Mouse (Mus musculus) liver, adult (tissue): Measurements from ENCODE around the gene Arf3.

Experiments used
- GATA4 ChIP-seq: IDR thresholded peaks from 2 replicates; pipeline ENCODE4 v1.6.1; 2014; ENCODE audit warnings: mild to moderate bottlenecking, low read length; ENCODE audit not compliant: insufficient replicate concordance

Gene Arf3

DNA sequence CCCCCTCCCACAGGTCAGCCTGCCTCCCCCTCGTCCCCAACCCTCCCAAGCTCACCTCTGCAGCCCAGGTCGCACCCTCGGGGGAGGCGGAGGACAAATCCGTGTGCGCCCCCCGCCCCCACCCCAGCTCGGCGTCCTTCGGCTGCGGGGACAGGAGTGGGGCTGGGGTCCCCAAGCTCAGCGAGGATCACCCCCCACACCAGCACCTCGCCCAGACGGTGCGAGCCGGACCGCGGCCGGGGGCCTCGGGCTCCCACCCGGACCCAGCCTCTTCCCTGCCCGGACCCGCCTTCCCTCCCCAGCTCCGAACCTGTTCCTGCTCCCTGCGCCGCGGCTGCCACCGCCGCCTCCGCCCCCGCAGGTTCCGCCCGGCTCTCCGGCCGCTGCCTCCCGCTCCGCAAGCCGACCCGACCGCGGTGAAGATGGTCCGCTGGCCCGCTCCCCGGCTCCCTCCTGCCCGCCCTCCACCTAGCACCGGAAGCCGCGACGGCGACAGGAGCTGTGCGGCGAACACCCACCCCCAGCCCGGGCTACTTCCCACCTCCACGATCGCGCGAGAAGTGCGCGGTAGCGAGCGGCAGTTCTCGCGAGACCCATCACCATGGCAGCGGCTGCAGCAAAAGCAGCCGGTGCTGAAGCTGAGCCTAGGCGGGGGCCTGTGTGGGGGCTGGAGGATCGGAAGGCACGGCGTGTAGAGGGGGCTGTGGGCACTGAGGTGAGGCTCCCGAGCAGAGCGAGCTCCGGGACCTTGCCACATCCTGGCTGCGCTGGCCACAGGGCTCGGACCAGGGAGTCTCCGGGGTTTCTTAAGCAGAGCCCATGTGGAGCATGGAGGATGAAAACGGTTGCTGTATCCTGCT, at the start of gene Arf3:
Gene Arf3 (minus strand): TSS at position 545 of the 860 bp plus-strand sequence.
- no peak for TF ChIP-seq GATA4

DNA sequence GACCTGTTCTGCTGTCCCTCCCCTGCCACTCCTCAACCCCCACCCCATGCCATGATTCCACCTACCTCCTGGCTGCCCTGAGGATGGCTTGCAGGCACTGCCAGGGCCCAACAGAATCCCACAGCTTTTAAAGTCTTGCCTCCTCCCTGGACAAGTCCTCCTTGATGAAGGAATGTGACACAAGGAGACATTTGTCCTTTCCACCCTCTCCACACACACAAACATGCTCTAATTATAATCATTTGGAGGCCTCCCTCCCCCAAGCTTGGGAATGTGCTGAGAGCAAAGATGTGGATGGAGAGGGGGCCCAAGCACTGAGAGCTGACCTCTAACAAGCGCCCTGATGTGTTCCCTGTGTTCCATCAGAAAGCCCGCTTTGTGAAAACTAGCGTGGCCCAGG, 46.4 kb upstream of the Arf3 start, which contains the start of gene Ddn:
Gene Ddn (minus strand): TSS at position 101 of the 400 bp plus-strand sequence.
- no peak for TF ChIP-seq GATA4

DNA sequence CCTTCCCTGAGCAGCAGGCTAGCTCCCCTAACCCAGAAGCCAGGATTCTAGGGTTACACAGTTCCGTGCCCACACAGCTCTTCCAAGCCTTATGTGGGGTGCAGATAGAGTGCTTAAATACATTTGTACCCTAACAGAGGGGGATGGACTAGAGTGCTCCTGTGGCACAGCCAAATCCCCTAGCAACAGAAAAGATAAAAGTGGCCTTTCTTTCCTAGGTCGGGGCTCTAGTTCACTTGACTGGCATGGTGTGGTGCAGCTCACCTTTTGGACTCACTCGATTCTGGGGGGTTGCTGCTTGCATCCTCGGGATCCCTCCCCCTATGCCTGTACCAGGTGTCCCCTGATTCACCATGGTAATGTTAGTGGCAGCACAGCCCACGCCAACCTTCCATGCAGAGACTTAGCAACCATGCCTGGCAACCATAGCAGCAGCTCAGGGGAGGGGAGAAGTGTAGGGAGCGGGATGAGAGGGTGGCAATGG, 45.7 kb upstream of the Arf3 start:
- no peak for TF ChIP-seq GATA4

DNA sequence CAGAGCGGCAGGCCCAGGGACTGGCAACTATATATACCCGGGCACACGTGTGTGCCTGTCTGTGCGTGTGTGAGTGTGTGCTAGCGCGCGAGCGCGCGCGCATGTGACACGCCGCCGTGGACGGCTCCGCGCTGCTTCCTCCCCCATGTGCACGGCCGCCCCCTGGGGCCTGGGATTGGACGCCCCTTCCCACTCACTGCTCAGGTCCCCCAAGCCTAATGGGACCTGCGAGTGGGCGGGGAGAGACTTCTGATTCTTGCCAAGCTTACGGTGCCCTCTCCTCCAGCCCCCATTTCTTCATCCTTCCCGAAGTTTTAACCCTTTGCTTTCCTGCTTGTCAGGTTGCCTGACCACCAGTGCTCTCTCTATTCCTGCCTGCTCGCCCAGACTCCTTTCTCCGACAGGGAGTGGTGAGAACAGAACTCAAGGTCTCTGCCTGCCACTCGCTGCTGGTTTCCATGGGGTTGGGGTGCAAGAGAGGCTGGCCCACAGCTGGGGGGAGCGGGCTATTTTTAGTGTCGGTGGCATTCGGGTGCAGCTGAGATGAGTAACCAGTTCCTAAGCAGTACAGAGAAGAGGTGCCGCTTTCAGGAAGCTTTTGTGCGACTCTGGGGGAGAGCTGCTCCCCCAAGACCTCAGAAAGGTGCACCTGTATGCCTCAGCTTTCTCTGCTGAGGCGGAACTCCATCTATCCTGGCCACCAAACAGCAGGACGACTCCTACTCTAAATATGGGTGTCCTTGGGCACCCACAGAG, 45.1 kb upstream of the Arf3 start:
- TF ChIP-seq GATA4: no peak

DNA sequence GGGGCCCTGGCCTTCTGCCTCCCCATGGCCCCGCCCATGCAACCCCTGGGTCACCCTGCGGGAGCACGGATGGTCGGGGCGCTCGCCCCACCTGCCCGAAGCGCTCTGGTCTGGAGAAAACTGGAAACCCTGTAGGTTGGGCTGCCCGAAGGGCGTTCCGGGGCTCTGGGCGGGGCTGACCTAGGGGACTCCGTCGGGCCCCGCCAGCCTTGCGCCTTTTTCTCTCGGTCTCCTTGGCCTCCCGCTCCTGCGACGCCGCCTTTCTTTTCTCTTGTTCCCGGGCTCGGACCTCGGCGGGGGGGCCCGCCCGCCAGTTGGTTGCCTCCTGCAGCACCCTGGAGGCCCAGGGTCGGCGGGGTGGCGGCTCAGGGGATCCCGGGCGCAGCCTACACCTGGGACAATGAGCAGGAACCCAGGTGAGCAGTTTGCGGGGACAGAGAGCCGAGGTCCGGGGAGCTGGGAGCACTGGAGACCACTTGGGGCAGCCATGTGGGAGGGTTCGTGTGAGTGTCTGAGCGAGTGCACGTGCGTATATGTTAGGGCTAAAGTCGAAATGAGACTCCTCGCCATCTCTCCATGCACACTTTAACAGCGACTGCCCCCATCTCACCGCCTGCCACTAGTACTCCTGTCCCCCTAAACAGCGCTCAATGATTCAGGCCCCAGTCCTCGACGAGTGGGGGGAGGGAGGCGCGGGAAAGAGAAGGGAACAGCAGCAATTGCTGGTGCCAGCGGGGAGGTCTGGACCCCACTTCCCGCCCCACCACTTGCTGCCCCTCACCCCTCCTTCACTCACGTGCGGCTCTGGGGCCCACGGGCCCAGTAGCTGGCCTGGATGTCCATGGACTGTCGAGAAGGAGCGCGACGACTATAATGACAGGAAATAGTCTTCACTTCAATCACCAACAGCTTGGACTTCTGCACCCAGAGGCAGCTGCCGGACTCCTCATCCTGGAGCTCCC, 44.1 kb upstream of the Arf3 start:
- TF ChIP-seq GATA4: no peak

- no peak for TF ChIP-seq GATA4
These were observed 43.2 kb upstream of the Arf3 start for GRCm38 (mm10) chr15:98806071-98806808.

- no peak for TF ChIP-seq GATA4
These were observed 42.5 kb upstream of the Arf3 start for GRCm38 (mm10) chr15:98805324-98806040.

- TF ChIP-seq GATA4: peak; percentile 18; the same call in 1 of the 2 replicates
These were observed 41.0 kb upstream of the Arf3 start for GRCm38 (mm10) chr15:98804054-98804453.

DNA sequence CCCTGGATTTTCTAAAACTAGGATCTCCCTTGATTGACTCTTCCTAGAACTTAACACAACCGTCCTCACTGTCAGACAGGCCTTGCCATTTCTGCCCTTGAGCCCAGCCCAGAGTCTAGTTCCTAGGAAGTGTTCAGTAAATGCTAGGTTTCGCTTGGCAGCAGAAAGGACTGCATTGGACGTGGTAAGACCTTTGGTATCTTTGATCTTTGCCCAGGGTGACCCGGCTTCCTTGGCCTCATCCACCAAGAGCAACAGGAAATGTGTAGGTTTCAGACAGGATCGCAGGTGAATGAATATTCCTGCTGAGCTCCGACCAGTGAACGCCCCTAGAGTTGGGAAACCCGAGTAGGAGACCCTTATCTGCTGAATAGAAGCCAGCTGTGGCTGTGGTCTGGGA, 39.9 kb upstream of the Arf3 start:
- no peak for TF ChIP-seq GATA4

GRCm38 (mm10) chr15:98799396-98799795, 36.4 kb upstream of the Arf3 start:
- no peak for TF ChIP-seq GATA4

DNA sequence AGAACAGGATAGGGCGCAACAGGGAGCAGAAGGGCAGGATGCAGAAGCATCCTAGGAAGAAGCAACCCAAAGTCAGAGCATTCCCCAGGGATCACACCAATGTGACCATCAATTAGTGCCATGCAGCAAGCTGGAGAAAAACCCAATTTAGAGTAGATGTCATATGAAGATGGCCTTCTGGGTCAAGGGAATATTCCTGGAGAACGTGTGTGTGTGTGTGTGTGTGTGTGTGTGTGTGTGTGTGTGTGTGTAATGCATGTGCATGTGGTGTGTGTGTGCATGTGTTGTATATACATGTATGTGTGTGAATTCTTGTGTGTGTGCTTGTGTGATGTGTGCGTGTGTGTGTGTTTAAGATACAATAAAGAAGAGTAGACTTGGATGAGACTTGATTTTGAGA, 35.9 kb upstream of the Arf3 start:
- no peak for TF ChIP-seq GATA4

GRCm38 (mm10) chr15:98797835-98798492, 35.0 kb upstream of the Arf3 start:
- TF ChIP-seq GATA4: no peak
